Mouse (Mus musculus): Measurements from ENCODE around the gene Phgdh.

DNA sequence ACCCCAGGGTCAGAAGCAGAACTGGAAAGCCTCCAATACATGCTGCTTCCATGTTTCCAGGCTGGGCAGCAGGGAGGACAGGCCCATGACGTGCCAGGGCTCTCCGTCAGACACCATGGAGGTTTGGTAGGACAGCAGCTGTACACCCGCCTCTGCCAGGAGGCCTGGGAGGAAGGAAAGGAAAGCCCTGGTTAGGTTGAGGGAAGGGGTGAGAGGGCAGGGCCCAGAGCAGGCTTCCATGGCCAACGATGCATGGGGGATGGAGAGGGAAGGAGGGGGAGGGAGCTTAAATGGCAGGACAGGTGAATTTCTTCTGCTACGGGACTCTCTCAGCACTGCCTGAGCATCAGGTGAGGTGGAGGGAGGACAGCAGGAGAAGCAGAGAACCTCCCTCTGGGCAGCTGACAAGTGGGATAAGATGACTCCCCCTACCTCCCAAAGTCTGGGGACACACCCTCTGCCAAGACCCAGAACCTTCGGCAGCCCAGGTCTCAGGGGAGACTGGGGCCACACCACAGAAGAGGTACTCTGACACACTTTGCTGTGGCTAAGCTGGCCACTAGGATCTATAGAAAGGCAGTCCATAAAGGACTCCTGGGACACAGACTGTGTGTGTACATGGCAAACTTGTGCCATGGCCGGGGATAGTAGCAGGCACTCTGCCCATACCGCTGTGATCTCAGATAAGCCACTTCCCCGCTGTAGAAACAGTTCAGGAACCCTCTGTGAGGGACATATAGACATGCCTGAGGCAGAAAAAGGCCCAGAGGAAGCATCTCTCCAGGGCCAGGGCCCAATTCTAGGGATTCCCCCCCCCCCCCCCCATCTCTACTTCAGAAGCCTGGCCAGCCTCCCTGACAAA, 26.3 kb downstream of the Phgdh start:
- no peak for TF ChIP-seq CTCF (IDR thresholded peaks at IDR 0.05; ENCODE audit: extremely low read depth, insufficient read length, insufficient replicate concordance, low read depth, low read length)
- no peak for TF ChIP-seq POLR2A (IDR thresholded peaks at IDR 0.05; ENCODE audit: low read depth, low read length)

Data from small intestine, adult 2 months (tissue).